Mouse (Mus musculus) embryonic facial prominence, embryonic 14.5 days (tissue): ENCODE results near the gene Ift80. TPM values are rescaled to one million over a fixed set of nuclear protein-coding genes. Genes with fewer than 3 reads are reported as not detected.
"Not testable (repeated sequence)": the region's sequence is repeated elsewhere in the genome, so short reads cannot be mapped to it uniquely, and the experiment has no call there.

ENCODE experiments used
- ATAC-seq: fragments of 200-750 bp; cut with Nextera tagmentation; 2 replicates; pipeline ENCODE4 v1.8.0; 2017; ENCODE audit warnings: low read depth, moderate number of reproducible peaks, moderate TSS enrichment
- DNase-seq: peaks from one replicate; pipeline ENCODE4 v3.0.0-alpha.2; 2015; ENCODE audit warnings: low spot score
- H3K27ac ChIP-seq: fragments of 300-500 bp; sonication (generic); replicated peaks from 2 replicates; pipeline ENCODE4 v1.5.1; 2014; ENCODE audit warnings: low read depth, mild to moderate bottlenecking, low read length, moderate library complexity
- H3K27me3 ChIP-seq: fragments of 300-500 bp; sonication (generic); replicated peaks from 2 replicates; pipeline ENCODE4 v1.6.1; 2014; ENCODE audit warnings: low read length; ENCODE audit not compliant: control insufficient read depth, insufficient read depth
- H3K36me3 ChIP-seq: fragments of 300-500 bp; sonication (generic); 2 replicates; pipeline ENCODE4 v1.6.1; 2014; ENCODE audit warnings: low read length, mixed read lengths; ENCODE audit not compliant: control insufficient read depth, insufficient read depth
- H3K4me1 ChIP-seq: fragments of 300-500 bp; sonication (generic); 2 replicates; pipeline ENCODE4 v1.6.1; 2014; ENCODE audit warnings: antibody characterized with exemption, low read length; ENCODE audit not compliant: control insufficient read depth, insufficient read depth
- H3K4me2 ChIP-seq: fragments of 300-500 bp; sonication (generic); 2 replicates; pipeline ENCODE4 v1.6.1; 2014; ENCODE audit warnings: low read depth, mild to moderate bottlenecking, low read length, moderate library complexity, mixed read lengths
- H3K4me3 ChIP-seq: fragments of 300-500 bp; sonication (generic); 2 replicates; pipeline ENCODE4 v1.5.1; 2014; ENCODE audit warnings: low read depth, mild to moderate bottlenecking, low read length
- H3K9ac ChIP-seq: fragments of 300-500 bp; sonication (generic); 2 replicates; pipeline ENCODE4 v1.6.1; 2014; ENCODE audit warnings: low read depth, mild to moderate bottlenecking, low read length, moderate library complexity, mixed read lengths
- H3K9me3 ChIP-seq: fragments of 300-500 bp; sonication (generic); 2 replicates; pipeline ENCODE4 v1.6.1; 2016; ENCODE audit warnings: low read length; ENCODE audit not compliant: control insufficient read depth
- WGBS: fragments of 180-500 bp; shearing (Covaris S2); extraction: QIAGEN DNeasy Blood & Tissue Kit; methylation state at CpG from one replicate; pipeline ENCODE4 v1.1.7; 2014; 5-methylcytosine and 5-hydroxymethylcytosine counted together
- polyA plus RNA-seq: library from polyadenylated mRNA; unstranded; fragments of >200 nt; fragmentation: Nextera tagmentation; extraction: Ambion mirVana; gene quantifications from 2 replicates; pipeline ENCODE4 v1.2.1, GENCODE M21; 2014

The Ift80 gene
- polyA plus RNA-seq, 1 experiment from 2014 or later = 17.5 TPM

- Histone ChIP-seq H3K4me2 (no peak overlapping the region), H3K36me3 (peaks cover 9% of the 10 kb centered on the region; the same call in 1 of the 2 replicates), H3K9me3 (no peaks in the 10 kb centered on the region), H3K27me3 (no peaks in the 10 kb centered on the region), H3K9ac (no peak overlapping the region), H3K4me3 (no peak overlapping the region), H3K4me1 (no peaks in the 10 kb centered on the region), H3K27ac (no peak overlapping the region)
- ATAC-seq = no peak
- no peak for DNase-seq
- WGBS = 49% methylated on average over 4 of the region's 4 CpGs
These were observed 47.9 kb downstream of the Ift80 start for GRCm38 (mm10) chr3:68956454-68956853.

- Histone ChIP-seq H3K27me3 (no peaks in the 10 kb centered on the region), H3K4me3 (no peak overlapping the region), H3K4me2 (no peak overlapping the region), H3K9me3 (no peaks in the 10 kb centered on the region), H3K9ac (no peak overlapping the region), H3K27ac (no peak overlapping the region), H3K36me3 (0 out of 2 replicates have a peak, but pooled peaks cover 4% of the 10 kb centered on the region), H3K4me1 (no peaks in the 10 kb centered on the region)
- ATAC-seq (no peak), DNase-seq (peak; percentile 50)
- 57% methylated on average over 6 of the region's 6 CpGs for WGBS
These were observed 49.9 kb downstream of the Ift80 start for GRCm38 (mm10) chr3:68954487-68954886.

GRCm38 (mm10) chr3:68952707-68953106 is 51.7 kb downstream of the Ift80 start:
- Histone ChIP-seq H3K27ac (no peak overlapping the region), H3K4me2 (no peak overlapping the region), H3K4me1 (no peaks in the 10 kb centered on the region), H3K4me3 (no peak overlapping the region), H3K27me3 (no peaks in the 10 kb centered on the region), H3K36me3 (0 out of 2 replicates have a peak, but pooled peaks cover 4% of the 10 kb centered on the region), H3K9me3 (no peaks in the 10 kb centered on the region), H3K9ac (no peak overlapping the region)
- 92% methylated on average over 5 of the region's 5 CpGs for WGBS
- DNase-seq = no peak
- ATAC-seq = no peak

GRCm38 (mm10) chr3:68951971-68952370 is 52.4 kb downstream of the Ift80 start:
- H3K27me3 ChIP-seq, H3K9me3 ChIP-seq, H3K27ac ChIP-seq, H3K36me3 ChIP-seq, H3K4me2 ChIP-seq, H3K4me3 ChIP-seq, ATAC-seq, H3K4me1 ChIP-seq, DNase-seq, H3K9ac ChIP-seq: not testable (repeated sequence)
- WGBS = 88% methylated on average over 11 of the region's 11 CpGs

- Histone ChIP-seq H3K36me3 (0 out of 2 replicates have a peak, but pooled peaks cover 4% of the 10 kb centered on the region), H3K9me3 (no peaks in the 10 kb centered on the region), H3K4me2 (no peak overlapping the region), H3K27me3 (no peaks in the 10 kb centered on the region), H3K4me1 (no peaks in the 10 kb centered on the region), H3K9ac (no peak overlapping the region), H3K27ac (no peak overlapping the region), H3K4me3 (no peak overlapping the region)
- no peak for DNase-seq
- WGBS = 73% methylated on average over 8 of the region's 8 CpGs
- ATAC-seq = no peak
These were observed 55.0 kb downstream of the Ift80 start for GRCm38 (mm10) chr3:68949381-68949780.

- no peak for ATAC-seq
- Histone ChIP-seq H3K27ac (no peak overlapping the region), H3K27me3 (no peaks in the 10 kb centered on the region), H3K9ac (no peak overlapping the region), H3K9me3 (no peaks in the 10 kb centered on the region), H3K4me3 (no peak overlapping the region), H3K36me3 (0 out of 2 replicates have a peak, but pooled peaks cover 4% of the 10 kb centered on the region), H3K4me1 (no peaks in the 10 kb centered on the region), H3K4me2 (no peak overlapping the region)
- no peak for DNase-seq
- 44% methylated on average over 2 of the region's 2 CpGs for WGBS
These were observed 55.5 kb downstream of the Ift80 start for GRCm38 (mm10) chr3:68948918-68949317.

- Histone ChIP-seq H3K9ac (no peak overlapping the region), H3K4me1 (no peaks in the 10 kb centered on the region), H3K4me3 (no peak overlapping the region), H3K9me3 (no peaks in the 10 kb centered on the region), H3K4me2 (no peak overlapping the region), H3K27me3 (no peaks in the 10 kb centered on the region), H3K27ac (no peak overlapping the region), H3K36me3 (peaks cover 8% of the 10 kb centered on the region; the same call in 1 of the 2 replicates)
- WGBS = 79% methylated on average over 6 of the region's 6 CpGs
- DNase-seq (no peak), ATAC-seq (no peak)
These were observed 62.5 kb downstream of the Ift80 start for GRCm38 (mm10) chr3:68941867-68942266.

- 87% methylated on average over 2 of the region's 2 CpGs for WGBS
- ATAC-seq (no peak), DNase-seq (no peak)
- Histone ChIP-seq H3K4me3 (no peak overlapping the region), H3K4me1 (no peaks in the 10 kb centered on the region), H3K9ac (no peak overlapping the region), H3K4me2 (no peak overlapping the region), H3K27me3 (no peaks in the 10 kb centered on the region), H3K36me3 (peaks cover 20% of the 10 kb centered on the region), H3K9me3 (peaks cover 3% of the 10 kb centered on the region; the same call in 1 of the 2 replicates), H3K27ac (no peak overlapping the region)
These were observed 64.1 kb downstream of the Ift80 start for GRCm38 (mm10) chr3:68940311-68940710.

- ATAC-seq (no peak), DNase-seq (no peak)
- Histone ChIP-seq H3K27ac (no peak overlapping the region), H3K4me3 (no peak overlapping the region), H3K27me3 (no peaks in the 10 kb centered on the region), H3K9ac (no peak overlapping the region), H3K4me2 (no peak overlapping the region), H3K36me3 (peaks cover 28% of the 10 kb centered on the region), H3K4me1 (no peaks in the 10 kb centered on the region), H3K9me3 (peaks cover 3% of the 10 kb centered on the region; the same call in 1 of the 2 replicates)
- WGBS = 89% methylated on average over 7 of the region's 7 CpGs
These were observed 65.1 kb downstream of the Ift80 start for GRCm38 (mm10) chr3:68939312-68939711.
